Mouse (Mus musculus) kidney, postnatal 10 days (tissue): ENCODE data around the gene Sirt5.

Experiments
- DNase-seq: peaks from one replicate; pipeline ENCODE4 v3.0.0; 2021; ENCODE audit warnings: mixed read lengths

The Sirt5 gene

DNA sequence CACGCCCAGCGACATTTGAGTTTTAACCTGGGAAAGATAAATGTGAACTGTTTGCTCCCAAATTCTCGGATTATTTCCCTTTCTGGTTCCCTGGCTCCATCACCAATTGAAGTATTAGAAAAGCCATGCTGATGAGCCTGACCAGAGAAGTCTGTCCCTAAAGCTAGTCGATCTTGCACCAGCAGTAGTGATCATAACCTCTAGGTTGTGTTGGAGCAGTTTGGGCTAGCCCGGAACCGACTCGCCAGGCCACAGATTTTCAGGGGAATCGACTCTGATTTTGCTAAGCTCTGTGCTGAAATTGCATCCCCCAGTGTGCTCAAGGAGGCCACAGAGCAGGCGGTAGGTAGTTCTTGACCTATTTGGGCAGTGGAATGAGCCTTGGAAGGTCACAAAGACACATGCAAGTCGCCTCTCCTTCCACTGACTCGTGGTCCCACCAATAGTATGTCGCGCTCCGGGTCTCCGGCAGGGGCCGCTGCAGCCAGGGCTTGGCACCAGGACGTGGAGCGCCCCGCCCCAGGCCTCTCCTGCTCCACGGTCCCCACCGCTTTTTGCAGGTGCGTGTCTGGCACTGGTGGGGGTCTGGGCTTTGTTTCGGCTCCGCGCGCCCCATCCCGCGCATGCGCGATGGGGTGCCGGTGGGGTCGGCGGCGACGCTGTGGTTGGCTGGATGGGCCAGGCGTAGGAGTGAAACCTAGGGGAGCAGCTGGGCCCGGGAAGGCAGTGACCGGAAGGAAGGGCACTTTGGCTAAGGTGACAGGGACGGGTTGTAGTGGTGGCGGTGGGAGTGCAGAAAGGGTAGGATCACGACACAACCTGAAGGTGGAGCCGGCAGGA is at the start of gene Sirt5:
TSS of gene Sirt5 (plus strand) at position 512 of the 840 bp plus-strand sequence.
- DNase-seq: peak; percentile 94

- no peak for DNase-seq
Observed at GRCm38 (mm10) chr13:43317411-43317810, 47.9 kb upstream of the Sirt5 start.

- DNase-seq: no peak
Observed at GRCm38 (mm10) chr13:43319396-43319795, 45.9 kb upstream of the Sirt5 start.

DNA sequence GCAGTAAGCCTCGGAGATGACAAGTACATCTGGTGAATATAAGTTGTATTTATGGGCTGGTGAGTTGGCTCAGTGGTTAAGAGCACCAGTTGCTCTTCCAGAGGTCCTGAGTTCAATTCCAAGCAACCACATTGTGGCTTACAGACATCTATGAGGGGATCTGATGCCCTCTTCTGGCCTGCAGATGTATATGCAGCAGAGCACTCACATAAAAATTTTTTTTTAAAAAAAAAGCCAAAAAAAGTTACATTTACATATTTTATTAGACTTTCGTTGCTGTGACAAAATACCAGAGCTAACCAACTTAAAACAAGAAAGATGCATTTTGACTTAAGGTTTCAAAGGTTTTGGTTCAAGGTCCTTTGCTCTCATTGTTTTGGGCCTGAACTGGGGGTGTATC is 43.8 kb upstream of the Sirt5 start:
- DNase-seq: no peak

DNA sequence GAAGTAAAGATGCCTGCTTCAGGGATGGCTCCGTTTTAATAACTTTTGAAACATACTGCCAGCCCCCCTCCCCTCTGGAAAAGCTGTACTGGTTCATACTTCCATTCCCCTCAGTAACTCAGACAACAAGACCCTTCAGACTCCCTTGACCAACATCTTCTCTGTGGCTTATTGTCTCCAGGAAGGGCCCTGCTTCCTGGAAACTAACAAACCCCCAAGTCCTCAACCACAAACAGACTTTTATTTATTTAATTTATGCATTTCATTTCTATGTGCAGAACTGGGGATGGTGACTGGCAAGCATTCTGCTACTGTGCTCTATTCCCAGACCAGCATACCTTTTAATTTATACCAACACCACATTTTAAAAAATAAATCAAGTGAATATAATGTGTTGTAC is 39.9 kb upstream of the Sirt5 start:
- DNase-seq: no peak

DNA sequence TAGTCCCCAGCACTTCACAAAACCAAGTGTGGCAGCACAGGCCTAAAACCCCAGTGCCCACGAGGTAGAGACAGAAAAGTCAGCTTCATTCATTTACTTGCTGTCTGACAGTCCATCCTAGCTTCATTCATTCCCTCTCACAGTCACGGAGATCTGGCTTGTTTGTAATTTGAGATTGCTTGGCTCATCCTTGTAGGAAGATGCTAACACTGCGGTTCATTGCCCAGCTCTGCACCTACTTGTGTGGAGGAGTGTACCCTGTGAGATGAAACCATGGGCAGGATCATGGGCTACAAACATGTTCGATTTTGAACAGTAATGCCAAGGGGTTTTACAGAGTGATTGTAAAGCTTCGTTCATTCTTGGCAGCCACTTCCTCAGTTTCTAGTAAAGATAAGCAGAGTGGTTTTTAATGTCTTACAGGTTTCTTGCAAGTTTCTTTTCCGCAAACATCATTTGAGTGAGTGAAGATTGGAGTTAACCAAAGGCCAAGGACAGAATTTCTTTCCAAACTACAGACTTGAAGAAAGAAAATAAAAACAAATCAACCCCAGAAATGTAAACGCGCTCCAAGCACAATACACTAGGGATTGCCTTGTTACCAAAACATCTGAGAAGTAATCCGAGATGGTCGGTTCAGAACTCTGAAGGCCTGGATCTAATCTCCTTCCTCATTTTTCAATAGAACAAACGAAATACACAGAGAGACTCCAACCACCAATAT is 33.4 kb upstream of the Sirt5 start:
- no peak for DNase-seq

DNA sequence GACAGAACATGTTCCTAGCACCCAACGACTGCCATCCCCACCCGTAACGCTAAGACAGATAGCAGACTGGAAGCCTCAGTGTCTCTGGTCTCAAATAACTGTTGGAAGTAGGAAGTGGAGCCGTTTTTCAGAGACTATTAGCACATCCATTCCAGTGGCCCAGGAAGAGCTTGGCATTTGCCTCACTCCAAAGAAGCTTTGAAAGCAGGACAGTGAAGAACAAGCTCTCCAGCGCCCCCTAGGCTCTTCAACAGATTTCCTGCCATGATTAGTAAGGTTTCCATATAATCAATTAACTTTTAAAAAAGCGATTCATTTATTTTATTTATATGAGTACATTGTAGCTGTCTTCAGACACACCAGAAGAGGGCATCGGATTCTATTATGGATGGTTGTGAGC is 32.7 kb upstream of the Sirt5 start:
- peak; percentile 34 for DNase-seq

DNA sequence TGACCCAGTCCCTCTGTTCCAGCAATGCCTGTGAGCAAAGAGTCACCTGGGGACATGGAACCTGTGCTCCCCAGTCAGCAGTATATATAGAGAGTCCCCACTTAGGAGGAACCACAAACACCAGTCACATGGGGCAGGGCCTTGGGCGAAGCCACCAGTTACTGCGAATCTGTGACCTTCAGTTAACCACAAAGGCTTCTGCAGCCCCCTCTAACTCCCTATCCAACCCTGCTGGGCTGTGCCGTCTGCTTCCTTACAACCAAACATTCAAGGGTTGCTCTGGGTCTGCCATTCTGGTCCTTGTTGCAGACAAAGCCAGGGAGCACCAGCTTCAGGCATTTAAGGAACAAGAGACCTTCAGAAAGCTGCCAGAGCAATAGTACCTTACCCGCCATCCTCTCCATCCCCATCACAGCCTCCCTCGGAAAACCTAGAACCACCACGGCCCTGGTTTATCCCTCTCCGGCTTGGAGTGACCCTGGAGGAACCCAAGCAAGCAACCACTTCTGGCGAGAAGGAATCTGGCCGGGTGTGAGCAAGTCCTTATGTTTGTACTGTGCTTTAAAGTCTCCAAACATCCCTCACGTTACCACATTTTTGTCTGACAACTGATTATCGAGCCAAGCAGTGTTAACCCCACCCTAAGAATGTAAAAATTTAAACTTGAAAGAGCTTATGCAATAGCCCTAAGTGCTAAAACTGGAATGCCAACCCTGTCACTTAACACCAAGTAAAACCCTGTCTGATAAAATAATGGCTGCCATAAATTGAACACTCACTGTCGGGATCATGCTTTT is 28.7 kb upstream of the Sirt5 start:
- no peak for DNase-seq

- no peak for DNase-seq
Observed at GRCm38 (mm10) chr13:43338001-43338400, 27.3 kb upstream of the Sirt5 start.

- DNase-seq: peak; percentile 48
Observed at GRCm38 (mm10) chr13:43338632-43339031, 26.7 kb upstream of the Sirt5 start.

- DNase-seq: no peak
Observed at GRCm38 (mm10) chr13:43346825-43347224, 18.5 kb upstream of the Sirt5 start.

DNA sequence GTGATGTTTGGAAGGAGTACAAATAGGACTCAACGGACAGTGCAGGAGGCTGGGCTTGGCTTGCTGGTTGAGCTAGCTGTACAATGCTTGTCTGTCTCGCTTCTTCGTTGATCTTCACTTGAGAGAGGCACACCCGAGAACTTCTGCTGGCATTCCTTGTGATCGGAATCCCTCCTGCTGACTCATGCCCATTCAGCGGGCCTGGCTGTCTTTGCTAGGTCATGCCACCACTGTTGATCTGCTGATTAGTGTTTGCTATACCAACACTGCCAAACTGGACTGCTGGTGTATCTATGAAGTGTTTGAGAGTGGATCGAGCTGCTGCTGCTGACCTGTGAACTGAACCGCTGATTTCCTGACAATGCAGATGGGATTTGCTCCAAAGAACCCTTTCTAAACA is 15.9 kb upstream of the Sirt5 start:
- no peak for DNase-seq

DNA sequence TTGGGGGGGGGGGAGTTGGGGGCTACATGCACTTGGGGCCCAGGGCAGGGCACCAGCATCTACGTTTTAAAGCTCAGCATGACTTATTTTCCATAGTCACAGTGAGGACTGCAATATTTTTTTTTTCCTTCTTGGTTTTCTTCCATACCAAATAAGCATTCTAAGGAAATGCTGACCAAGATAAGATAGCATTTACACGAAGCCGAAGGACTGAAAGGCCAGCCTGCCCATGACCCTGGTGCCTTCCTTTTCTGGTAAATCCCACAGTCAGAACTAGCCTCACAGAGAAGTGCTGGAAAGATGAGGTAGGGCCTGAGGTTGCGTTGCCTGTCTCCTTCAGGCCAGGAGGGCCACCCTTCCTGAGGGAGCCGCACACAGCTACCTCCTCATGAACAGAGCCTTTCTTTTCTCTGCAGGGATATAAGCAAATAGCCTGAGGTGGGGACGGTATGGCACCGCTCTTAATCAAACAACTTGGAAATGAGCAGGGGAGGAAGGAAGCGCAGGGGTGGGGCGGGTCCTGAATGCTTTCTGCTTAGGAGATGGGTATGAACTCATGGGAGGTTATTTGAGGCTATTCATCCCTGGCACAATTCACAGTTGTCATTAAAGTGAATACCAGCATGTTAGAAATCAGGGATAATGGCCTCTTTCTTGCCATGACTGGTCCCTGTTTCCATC is 14.7 kb upstream of the Sirt5 start:
- no peak for DNase-seq

- no peak for DNase-seq
Observed at GRCm38 (mm10) chr13:43353356-43353755, 11.9 kb upstream of the Sirt5 start.

GRCm38 (mm10) chr13:43354362-43354761 is 10.9 kb upstream of the Sirt5 start:
- no peak for DNase-seq

- no peak for DNase-seq
Observed at GRCm38 (mm10) chr13:43356346-43357125, 8.8 kb upstream of the Sirt5 start.

DNA sequence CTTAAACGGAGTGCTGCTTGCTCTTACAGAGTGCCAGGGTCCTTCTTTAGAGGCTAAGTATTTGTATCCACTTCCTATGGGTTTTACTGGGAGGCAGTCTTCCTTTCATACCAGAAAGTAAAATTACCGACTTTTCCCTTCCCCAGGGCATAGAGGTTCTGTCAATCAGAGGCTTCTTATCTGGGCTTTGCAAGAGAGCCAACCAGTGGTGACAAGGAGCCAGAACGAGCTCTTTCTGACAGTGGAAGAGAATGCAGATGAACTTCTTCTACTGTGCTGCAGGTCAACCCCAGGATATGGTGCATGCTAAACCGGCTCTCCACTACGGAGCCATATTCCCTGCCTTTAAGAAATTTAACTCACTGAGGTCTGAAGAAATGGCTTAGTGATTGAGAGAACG is 4.8 kb upstream of the Sirt5 start:
- DNase-seq: no peak

DNA sequence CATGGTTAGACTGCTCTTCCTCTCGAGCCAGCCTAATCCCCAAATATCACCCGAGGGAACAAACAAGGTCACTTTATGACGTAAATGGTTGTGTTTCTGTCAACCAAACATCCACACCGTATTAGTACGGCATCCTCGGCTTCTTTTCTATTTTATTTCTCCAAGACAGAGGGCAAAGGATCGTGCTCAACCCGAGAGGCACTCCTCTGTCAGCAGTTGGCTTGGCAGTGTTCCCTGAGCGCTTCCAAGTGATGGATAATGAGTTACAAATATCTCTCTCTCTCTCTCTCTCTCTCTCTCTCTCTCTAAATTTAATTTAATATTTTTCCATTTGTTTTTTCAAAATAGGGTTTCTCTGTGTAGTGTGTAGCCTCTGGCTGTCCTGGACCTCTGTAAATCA is 2.9 kb upstream of the Sirt5 start:
- DNase-seq: peak; percentile 63

DNA sequence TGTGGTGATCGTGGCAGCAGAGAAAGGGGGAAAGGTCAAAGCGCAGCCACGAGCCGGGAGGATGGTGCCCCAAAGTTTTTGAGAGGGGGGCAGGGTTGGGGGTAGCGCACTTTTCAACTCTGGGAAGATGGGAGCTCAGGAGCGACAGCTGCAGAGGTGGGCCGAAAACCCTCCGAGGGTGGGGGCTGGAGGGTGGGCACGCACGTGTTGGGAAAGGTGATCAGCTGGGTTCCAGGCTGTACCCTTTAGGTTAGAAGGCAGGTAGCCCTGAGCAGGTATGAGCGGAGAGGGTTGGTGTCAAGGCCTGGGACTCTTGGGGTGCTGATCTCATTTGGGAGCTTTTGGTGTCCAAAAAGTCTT is 509 bp downstream of the Sirt5 start:
- no peak for DNase-seq

DNA sequence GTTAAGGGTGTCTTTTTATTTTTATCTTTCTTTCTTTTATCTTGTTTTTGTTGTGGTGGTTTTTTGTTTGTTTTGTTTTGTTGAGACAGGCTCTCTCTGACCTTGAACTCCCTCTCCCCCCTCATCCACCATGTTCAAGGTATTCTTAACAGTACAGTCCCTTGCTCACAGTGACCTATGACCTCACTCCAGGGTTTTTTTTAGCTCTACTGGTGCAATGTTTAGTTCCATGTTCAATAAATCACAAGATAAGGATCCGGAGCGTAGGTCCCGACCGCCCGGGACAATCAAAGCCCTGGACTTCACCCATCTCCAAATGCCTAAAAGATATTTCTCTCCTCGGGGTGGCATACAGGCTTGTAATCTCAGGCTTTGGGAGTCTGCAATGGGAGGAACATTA is 4.8 kb downstream of the Sirt5 start:
- no peak for DNase-seq

DNA sequence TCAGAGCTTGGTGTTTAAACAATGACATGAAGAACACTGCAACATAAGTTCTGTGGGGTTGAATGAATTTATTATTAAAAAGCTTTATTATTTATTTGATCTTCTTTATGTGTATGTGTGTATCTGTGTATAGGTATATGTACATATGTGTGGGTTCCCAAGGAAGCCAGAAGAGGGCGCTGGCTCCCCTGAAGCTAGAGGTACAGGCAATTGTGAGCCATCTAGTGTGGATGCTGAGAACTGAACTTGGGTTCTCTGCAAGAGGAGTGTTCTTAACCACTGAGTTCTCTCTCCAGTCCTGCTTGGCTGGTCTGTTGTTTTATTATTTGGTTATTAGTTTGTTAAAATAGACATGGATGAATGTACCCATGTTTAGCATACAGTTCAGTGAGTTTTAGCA is 7.6 kb downstream of the Sirt5 start:
- no peak for DNase-seq

DNA sequence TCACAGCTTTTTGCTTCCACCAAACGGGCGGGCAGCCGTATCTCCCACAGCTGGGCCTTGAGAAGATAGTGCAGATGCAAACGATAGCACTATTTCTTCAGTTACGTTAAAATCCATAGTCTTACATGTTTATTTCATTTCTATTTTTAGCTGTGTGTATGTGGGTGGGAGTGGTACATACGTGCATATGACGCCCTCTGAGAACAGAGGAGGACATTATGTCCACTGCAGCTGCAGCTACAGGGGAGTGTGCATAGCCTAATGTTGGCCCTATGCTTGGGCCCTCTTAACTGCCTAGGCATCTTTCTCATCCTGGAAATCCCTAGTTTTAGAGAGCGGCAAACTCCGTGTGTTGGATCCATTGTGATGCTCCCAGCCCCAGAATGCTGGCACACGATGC is 8.9 kb downstream of the Sirt5 start:
- no peak for DNase-seq
